Mouse (Mus musculus): ENCODE measurements at regions not wholly inside any gene's neighbourhood (a gene's known extent, or its start where the extent isn't known, plus 50 kb on each side); places are given as distances from the start of the nearest gene placed in this dataset.

- H3K27ac ChIP-seq (ENCODE audit: control insufficient read depth, insufficient read depth, low read length): no peak overlapping the region
- no peaks in the 10 kb centered on the region for H3K27me3 ChIP-seq (ENCODE audit: control insufficient read depth, insufficient read depth, low read length)
- no peaks in the 10 kb centered on the region for H3K4me1 ChIP-seq (replicated peaks; ENCODE audit: control insufficient read depth, insufficient read depth, low read length)
- 88% methylated on average over 8 of the region's 8 CpGs for WGBS
- no peak for DNase-seq
- TF ChIP-seq POLR2A (IDR thresholded peaks at IDR 0.05; ENCODE audit: control insufficient read depth, extremely low read depth, insufficient read depth, low read length, poor library complexity) (no peak), CTCF (IDR thresholded peaks at IDR 0.05; ENCODE audit: borderline replicate concordance, control insufficient read depth, extremely low read depth, insufficient read depth, low read length, poor library complexity) (no peak)
- H3K36me3 ChIP-seq (ENCODE audit: control insufficient read depth, insufficient read depth, low read length): no peaks in the 10 kb centered on the region
- no peak overlapping the region for H3K4me3 ChIP-seq (ENCODE audit: control insufficient read depth, insufficient read depth, low read length)
These were observed 146.5 kb upstream of the Hnrnpa3 start for GRCm38 (mm10) chr2:75512422-75513170.

GRCm38 (mm10) chr2:75514171-75514570, 144.9 kb upstream of the Hnrnpa3 start:
- no peak for TF ChIP-seq POLR2A (IDR thresholded peaks at IDR 0.05; ENCODE audit: control insufficient read depth, extremely low read depth, insufficient read depth, low read length, poor library complexity)
- no peak for TF ChIP-seq CTCF (IDR thresholded peaks at IDR 0.05; ENCODE audit: borderline replicate concordance, control insufficient read depth, extremely low read depth, insufficient read depth, low read length, poor library complexity)
- no peaks in the 10 kb centered on the region for H3K4me1 ChIP-seq (replicated peaks; ENCODE audit: control insufficient read depth, insufficient read depth, low read length)
- H3K4me3 ChIP-seq (ENCODE audit: control insufficient read depth, insufficient read depth, low read length): no peak overlapping the region
- WGBS: 92% methylated on average over 6 of the region's 6 CpGs
- no peak for DNase-seq
- H3K27ac ChIP-seq (ENCODE audit: control insufficient read depth, insufficient read depth, low read length): no peak overlapping the region
- H3K36me3 ChIP-seq (ENCODE audit: control insufficient read depth, insufficient read depth, low read length): no peaks in the 10 kb centered on the region
- no peaks in the 10 kb centered on the region for H3K27me3 ChIP-seq (ENCODE audit: control insufficient read depth, insufficient read depth, low read length)

- H3K27me3 ChIP-seq (ENCODE audit: control insufficient read depth, insufficient read depth, low read length): no peaks in the 10 kb centered on the region
- H3K27ac ChIP-seq (ENCODE audit: control insufficient read depth, insufficient read depth, low read length): no peak overlapping the region
- no peaks in the 10 kb centered on the region for H3K4me1 ChIP-seq (replicated peaks; ENCODE audit: control insufficient read depth, insufficient read depth, low read length)
- H3K4me3 ChIP-seq (ENCODE audit: control insufficient read depth, insufficient read depth, low read length): no peak overlapping the region
- TF ChIP-seq POLR2A (IDR thresholded peaks at IDR 0.05; ENCODE audit: control insufficient read depth, extremely low read depth, insufficient read depth, low read length, poor library complexity) (no peak), CTCF (IDR thresholded peaks at IDR 0.05; ENCODE audit: borderline replicate concordance, control insufficient read depth, extremely low read depth, insufficient read depth, low read length, poor library complexity) (no peak)
- no peaks in the 10 kb centered on the region for H3K36me3 ChIP-seq (ENCODE audit: control insufficient read depth, insufficient read depth, low read length)
- WGBS: 87% methylated on average over 11 of the region's 11 CpGs
- DNase-seq: no peak
These were observed 142.8 kb upstream of the Hnrnpa3 start for GRCm38 (mm10) chr2:75516223-75516622.

- no peak overlapping the region for H3K27ac ChIP-seq (ENCODE audit: control insufficient read depth, insufficient read depth, low read length)
- no peak overlapping the region for H3K4me3 ChIP-seq (ENCODE audit: control insufficient read depth, insufficient read depth, low read length)
- 90% methylated on average over 3 of the region's 3 CpGs for WGBS
- TF ChIP-seq CTCF (IDR thresholded peaks at IDR 0.05; ENCODE audit: borderline replicate concordance, control insufficient read depth, extremely low read depth, insufficient read depth, low read length, poor library complexity) (no peak), POLR2A (IDR thresholded peaks at IDR 0.05; ENCODE audit: control insufficient read depth, extremely low read depth, insufficient read depth, low read length, poor library complexity) (no peak)
- no peak for DNase-seq
- no peaks in the 10 kb centered on the region for H3K36me3 ChIP-seq (ENCODE audit: control insufficient read depth, insufficient read depth, low read length)
- H3K27me3 ChIP-seq (ENCODE audit: control insufficient read depth, insufficient read depth, low read length): no peaks in the 10 kb centered on the region
- H3K4me1 ChIP-seq (replicated peaks; ENCODE audit: control insufficient read depth, insufficient read depth, low read length): no peaks in the 10 kb centered on the region
These were observed 142.0 kb upstream of the Hnrnpa3 start for GRCm38 (mm10) chr2:75517096-75517495.

GRCm38 (mm10) chr2:75518607-75519006, 140.5 kb upstream of the Hnrnpa3 start:
- 100% methylated on average over 1 of the region's 1 CpGs for WGBS
- no peak for TF ChIP-seq POLR2A (IDR thresholded peaks at IDR 0.05; ENCODE audit: control insufficient read depth, extremely low read depth, insufficient read depth, low read length, poor library complexity)
- no peak for TF ChIP-seq CTCF (IDR thresholded peaks at IDR 0.05; ENCODE audit: borderline replicate concordance, control insufficient read depth, extremely low read depth, insufficient read depth, low read length, poor library complexity)

GRCm38 (mm10) chr2:75525562-75525961, 133.5 kb upstream of the Hnrnpa3 start:
- Histone ChIP-seq H3K4me3 (ENCODE audit: control insufficient read depth, insufficient read depth, low read length) (no peak overlapping the region), H3K36me3 (ENCODE audit: control insufficient read depth, insufficient read depth, low read length) (no peaks in the 10 kb centered on the region), H3K27ac (ENCODE audit: control insufficient read depth, insufficient read depth, low read length) (no peak overlapping the region), H3K4me1 (replicated peaks; ENCODE audit: control insufficient read depth, insufficient read depth, low read length) (no peaks in the 10 kb centered on the region), H3K27me3 (ENCODE audit: control insufficient read depth, insufficient read depth, low read length) (no peaks in the 10 kb centered on the region)
- TF ChIP-seq CTCF (IDR thresholded peaks at IDR 0.05; ENCODE audit: borderline replicate concordance, control insufficient read depth, extremely low read depth, insufficient read depth, low read length, poor library complexity) (no peak), POLR2A (IDR thresholded peaks at IDR 0.05; ENCODE audit: control insufficient read depth, extremely low read depth, insufficient read depth, low read length, poor library complexity) (no peak)
- 68% methylated on average over 3 of the region's 3 CpGs for WGBS
- no peak for DNase-seq

More at GRCm38 (mm10) chr2:75518607-75519006, 140.5 kb upstream of the Hnrnpa3 start:
- Histone ChIP-seq H3K27me3 (ENCODE audit: control insufficient read depth, insufficient read depth, low read length) (no peaks in the 10 kb centered on the region), H3K36me3 (ENCODE audit: control insufficient read depth, insufficient read depth, low read length) (no peaks in the 10 kb centered on the region), H3K27ac (ENCODE audit: control insufficient read depth, insufficient read depth, low read length) (no peak overlapping the region), H3K4me3 (ENCODE audit: control insufficient read depth, insufficient read depth, low read length) (no peak overlapping the region), H3K4me1 (replicated peaks; ENCODE audit: control insufficient read depth, insufficient read depth, low read length) (no peaks in the 10 kb centered on the region)
- no peak for DNase-seq
